Mouse (Mus musculus) neural tube, embryonic 13.5 days (tissue): ENCODE measurements around the gene Fermt1. TPM values are rescaled to one million over a fixed set of nuclear protein-coding genes. Genes with fewer than 3 reads are reported as not detected.

ENCODE experiments used
- ATAC-seq: fragments of 200-750 bp; cut with Nextera tagmentation; 2 replicates; pipeline ENCODE4 v1.8.0; 2017; ENCODE audit warnings: low read depth, mild to moderate bottlenecking, moderate TSS enrichment, moderate library complexity
- H3K27ac ChIP-seq: fragments of 300-500 bp; sonication (generic); replicated peaks from 2 replicates; pipeline ENCODE4 v1.5.1; 2015; ENCODE audit warnings: moderate library complexity, mild to moderate bottlenecking, inconsistent platforms
- H3K27me3 ChIP-seq: fragments of 300-500 bp; sonication (generic); 2 replicates; pipeline ENCODE4 v1.6.1; 2015; ENCODE audit warnings: mild to moderate bottlenecking, inconsistent platforms
- H3K36me3 ChIP-seq: fragments of 300-500 bp; sonication (generic); 2 replicates; pipeline ENCODE4 v1.6.1; 2015; ENCODE audit warnings: mild to moderate bottlenecking, inconsistent platforms
- H3K4me1 ChIP-seq: fragments of 300-500 bp; sonication (generic); replicated peaks from 2 replicates; pipeline ENCODE4 v1.6.1; 2015; ENCODE audit warnings: inconsistent platforms
- H3K4me2 ChIP-seq: fragments of 300-500 bp; sonication (generic); 2 replicates; pipeline ENCODE4 v1.6.1; 2015; ENCODE audit warnings: inconsistent platforms, mild to moderate bottlenecking, moderate library complexity
- H3K4me3 ChIP-seq: fragments of 300-500 bp; sonication (generic); 2 replicates; pipeline ENCODE4 v1.5.1; 2015; ENCODE audit warnings: mild to moderate bottlenecking, inconsistent platforms
- H3K9ac ChIP-seq: fragments of 300-500 bp; sonication (generic); 2 replicates; pipeline ENCODE4 v1.6.1; 2015; ENCODE audit warnings: moderate library complexity, mild to moderate bottlenecking, inconsistent platforms
- H3K9me3 ChIP-seq: fragments of 300-500 bp; sonication (generic); 2 replicates; pipeline ENCODE4 v1.6.1; 2016; ENCODE audit warnings: inconsistent platforms
- WGBS: fragments of 180-500 bp; shearing (Covaris S2); methylation state at CpG from one replicate; pipeline ENCODE4 v1.1.7; 2015; 5-methylcytosine and 5-hydroxymethylcytosine counted together
- polyA plus RNA-seq: library from polyadenylated mRNA; unstranded; fragments of >200 nt; fragmentation: Nextera tagmentation; extraction: Ambion mirVana; gene quantifications from 2 replicates; pipeline ENCODE4 v1.2.1, GENCODE M21; 2015

Fermt1 gene
- polyA plus RNA-seq, 1 experiment from 2014 or later, result not detected

- H3K27me3 ChIP-seq, result peaks cover 54% of the 10 kb centered on the region
- H3K9ac ChIP-seq, result no peak overlapping the region
- H3K36me3 ChIP-seq, result no peaks in the 10 kb centered on the region
- H3K4me1 ChIP-seq, result peaks cover 15% of the 10 kb centered on the region
- H3K4me2 ChIP-seq, result no peak overlapping the region
- ATAC-seq, result no peak
- no peak overlapping the region for H3K4me3 ChIP-seq
- WGBS, result 45% methylated on average over 9 of the region's 9 CpGs
- no peak overlapping the region for H3K27ac ChIP-seq
- H3K9me3 ChIP-seq, result no peaks in the 10 kb centered on the region
Observed at GRCm38 (mm10) chr2:132943596-132943995, 2.1 kb downstream of the Fermt1 start.

GRCm38 (mm10) chr2:132939056-132939455 lies 6.7 kb downstream of the Fermt1 start:
- ATAC-seq, result no peak
- no peak overlapping the region for H3K4me3 ChIP-seq
- no peak overlapping the region for H3K9ac ChIP-seq
- H3K4me2 ChIP-seq, result no peak overlapping the region
- WGBS, result 79% methylated on average over 14 of the region's 14 CpGs
- H3K4me1 ChIP-seq, result no peaks in the 10 kb centered on the region
- H3K36me3 ChIP-seq, result no peaks in the 10 kb centered on the region
- H3K27ac ChIP-seq, result no peak overlapping the region
- H3K9me3 ChIP-seq, result no peaks in the 10 kb centered on the region
- H3K27me3 ChIP-seq, result peaks cover 15% of the 10 kb centered on the region

- ATAC-seq, result no peak
- WGBS, result 86% methylated on average over 4 of the region's 4 CpGs
- H3K4me1 ChIP-seq, result no peaks in the 10 kb centered on the region
- H3K36me3 ChIP-seq, result no peaks in the 10 kb centered on the region
- no peak overlapping the region for H3K27ac ChIP-seq
- no peak overlapping the region for H3K4me3 ChIP-seq
- no peak overlapping the region for H3K4me2 ChIP-seq
- H3K27me3 ChIP-seq, result no peaks in the 10 kb centered on the region
- no peak overlapping the region for H3K9ac ChIP-seq
- no peaks in the 10 kb centered on the region for H3K9me3 ChIP-seq
Observed at GRCm38 (mm10) chr2:132936176-132936575, 9.5 kb downstream of the Fermt1 start.

GRCm38 (mm10) chr2:132934711-132935110 lies 11.0 kb downstream of the Fermt1 start:
- ATAC-seq, result no peak
- WGBS, result 90% methylated on average over 4 of the region's 4 CpGs
- no peak overlapping the region for H3K4me3 ChIP-seq
- no peak overlapping the region for H3K4me2 ChIP-seq
- H3K36me3 ChIP-seq, result no peaks in the 10 kb centered on the region
- H3K9me3 ChIP-seq, result no peaks in the 10 kb centered on the region
- H3K9ac ChIP-seq, result no peak overlapping the region
- no peak overlapping the region for H3K27ac ChIP-seq
- no peaks in the 10 kb centered on the region for H3K27me3 ChIP-seq
- H3K4me1 ChIP-seq, result no peaks in the 10 kb centered on the region

GRCm38 (mm10) chr2:132934142-132934541 lies 11.6 kb downstream of the Fermt1 start:
- WGBS, result 87% methylated on average over 2 of the region's 2 CpGs
- no peaks in the 10 kb centered on the region for H3K27me3 ChIP-seq
- no peak for ATAC-seq
- no peaks in the 10 kb centered on the region for H3K36me3 ChIP-seq
- H3K27ac ChIP-seq, result no peak overlapping the region
- H3K4me2 ChIP-seq, result no peak overlapping the region
- no peak overlapping the region for H3K9ac ChIP-seq
- H3K4me1 ChIP-seq, result no peaks in the 10 kb centered on the region
- H3K9me3 ChIP-seq, result no peaks in the 10 kb centered on the region
- no peak overlapping the region for H3K4me3 ChIP-seq

GRCm38 (mm10) chr2:132928999-132929398 lies 16.7 kb downstream of the Fermt1 start:
- WGBS, result 67% methylated on average over 2 of the region's 2 CpGs

GRCm38 (mm10) chr2:132927871-132928270 lies 17.8 kb downstream of the Fermt1 start:
- H3K27ac ChIP-seq, result no peak overlapping the region
- no peak for ATAC-seq
- H3K4me2 ChIP-seq, result no peak overlapping the region
- no peak overlapping the region for H3K9ac ChIP-seq
- no peaks in the 10 kb centered on the region for H3K9me3 ChIP-seq
- no peak overlapping the region for H3K4me3 ChIP-seq
- no peaks in the 10 kb centered on the region for H3K36me3 ChIP-seq
- no peaks in the 10 kb centered on the region for H3K4me1 ChIP-seq
- 63% methylated on average over 2 of the region's 2 CpGs for WGBS
- H3K27me3 ChIP-seq, result no peaks in the 10 kb centered on the region

More at GRCm38 (mm10) chr2:132928999-132929398, 16.7 kb downstream of the Fermt1 start:
- H3K4me2 ChIP-seq, result no peak overlapping the region
- no peak overlapping the region for H3K9ac ChIP-seq
- H3K4me1 ChIP-seq, result no peaks in the 10 kb centered on the region
- no peaks in the 10 kb centered on the region for H3K9me3 ChIP-seq
- H3K27me3 ChIP-seq, result no peaks in the 10 kb centered on the region
- no peaks in the 10 kb centered on the region for H3K36me3 ChIP-seq
- ATAC-seq, result no peak
- H3K27ac ChIP-seq, result no peak overlapping the region
- H3K4me3 ChIP-seq, result no peak overlapping the region

GRCm38 (mm10) chr2:132927298-132927697 lies 18.4 kb downstream of the Fermt1 start:
- Histone ChIP-seq H3K27me3 (no peaks in the 10 kb centered on the region), H3K27ac (no peak overlapping the region), H3K4me1 (no peaks in the 10 kb centered on the region), H3K4me2 (no peak overlapping the region), H3K9me3 (no peaks in the 10 kb centered on the region), H3K36me3 (no peaks in the 10 kb centered on the region), H3K9ac (no peak overlapping the region), H3K4me3 (no peak overlapping the region)
- no peak for ATAC-seq
- 72% methylated on average over 2 of the region's 2 CpGs for WGBS

- WGBS, result 65% methylated on average over 8 of the region's 8 CpGs
- no peak for ATAC-seq
Observed at GRCm38 (mm10) chr2:132923290-132924085, 22.2 kb downstream of the Fermt1 start.

GRCm38 (mm10) chr2:132922076-132922873 lies 23.4 kb downstream of the Fermt1 start:
- Histone ChIP-seq H3K27me3 (no peaks in the 10 kb centered on the region), H3K36me3 (no peaks in the 10 kb centered on the region), H3K4me1 (no peaks in the 10 kb centered on the region), H3K27ac (no peak overlapping the region), H3K4me2 (no peak overlapping the region), H3K9ac (no peak overlapping the region), H3K4me3 (no peak overlapping the region), H3K9me3 (no peaks in the 10 kb centered on the region)
- ATAC-seq, result no peak
- WGBS, result 72% methylated on average over 9 of the region's 9 CpGs

More at GRCm38 (mm10) chr2:132923290-132924085, 22.2 kb downstream of the Fermt1 start:
- no peak overlapping the region for H3K4me3 ChIP-seq
- no peaks in the 10 kb centered on the region for H3K4me1 ChIP-seq
- H3K9me3 ChIP-seq, result no peaks in the 10 kb centered on the region
- no peak overlapping the region for H3K4me2 ChIP-seq
- no peaks in the 10 kb centered on the region for H3K36me3 ChIP-seq
- H3K27me3 ChIP-seq, result no peaks in the 10 kb centered on the region
- no peak overlapping the region for H3K9ac ChIP-seq
- no peak overlapping the region for H3K27ac ChIP-seq

- Histone ChIP-seq H3K27ac (no peak overlapping the region), H3K36me3 (no peaks in the 10 kb centered on the region), H3K9ac (no peak overlapping the region), H3K9me3 (peaks cover 8% of the 10 kb centered on the region; the same call in 1 of the 2 replicates), H3K4me3 (no peak overlapping the region), H3K27me3 (no peaks in the 10 kb centered on the region), H3K4me1 (no peaks in the 10 kb centered on the region), H3K4me2 (no peak overlapping the region)
- 77% methylated on average over 1 of the region's 1 CpGs for WGBS
- no peak for ATAC-seq
Observed at GRCm38 (mm10) chr2:132914785-132915184, 30.9 kb downstream of the Fermt1 start.

- Histone ChIP-seq H3K27ac (no peak overlapping the region), H3K4me2 (no peak overlapping the region), H3K36me3 (no peaks in the 10 kb centered on the region), H3K9me3 (peaks cover 5% of the 10 kb centered on the region; the same call in 1 of the 2 replicates), H3K4me1 (0 out of 2 replicates have a peak, but pooled peaks cover 4% of the 10 kb centered on the region), H3K27me3 (no peaks in the 10 kb centered on the region), H3K9ac (no peak overlapping the region), H3K4me3 (no peak overlapping the region)
- WGBS, result 28% methylated on average over 8 of the region's 8 CpGs
- ATAC-seq, result no peak
Observed at GRCm38 (mm10) chr2:132906763-132907162, 38.9 kb downstream of the Fermt1 start.
